Mouse (Mus musculus) kidney, postnatal 0 days (tissue): Measurements from ENCODE around the gene Lmnb2. TPM values are rescaled to one million over a fixed set of nuclear protein-coding genes. Genes with fewer than 3 reads are reported as not detected.

Experiments
- ATAC-seq: fragments of 200-750 bp; cut with Nextera tagmentation; replicated peaks from 2 replicates; pipeline ENCODE4 v1.8.0; 2017; ENCODE audit warnings: low read depth, moderate number of reproducible peaks, moderate TSS enrichment, moderate library complexity; ENCODE audit not compliant: low FRiP score
- DNase-seq: peaks from one replicate; pipeline ENCODE4 v3.0.0-alpha.2; 2016; ENCODE audit warnings: low spot score
- H3K27ac ChIP-seq: fragments of 300-500 bp; sonication (generic); 2 replicates; pipeline ENCODE4 v1.5.1; 2014; ENCODE audit warnings: mild to moderate bottlenecking
- H3K27me3 ChIP-seq: fragments of 300-500 bp; sonication (generic); 2 replicates; pipeline ENCODE4 v1.6.1; 2014; ENCODE audit warnings: low read length, mixed read lengths; ENCODE audit not compliant: insufficient read depth
- H3K36me3 ChIP-seq: fragments of 300-500 bp; sonication (generic); 2 replicates; pipeline ENCODE4 v1.6.1; 2014; ENCODE audit warnings: low read length, mixed read lengths; ENCODE audit not compliant: insufficient read depth
- H3K4me1 ChIP-seq: fragments of 300-500 bp; sonication (generic); replicated peaks from 2 replicates; pipeline ENCODE4 v1.6.1; 2014; ENCODE audit warnings: antibody characterized with exemption, low read length, mixed read lengths; ENCODE audit not compliant: insufficient read depth
- H3K4me2 ChIP-seq: fragments of 300-500 bp; sonication (generic); 2 replicates; pipeline ENCODE4 v1.6.1; 2014; ENCODE audit warnings: mild to moderate bottlenecking, low read length, moderate library complexity, mixed read lengths
- H3K4me3 ChIP-seq: fragments of 300-500 bp; sonication (generic); replicated peaks from 2 replicates; pipeline ENCODE4 v1.5.1; 2014; ENCODE audit warnings: low read depth, low read length
- H3K9ac ChIP-seq: fragments of 300-500 bp; sonication (generic); 2 replicates; pipeline ENCODE4 v1.6.1; 2014; ENCODE audit warnings: low read depth, low read length
- H3K9me3 ChIP-seq: fragments of 300-500 bp; sonication (generic); replicated peaks from 2 replicates; pipeline ENCODE4 v1.6.1; 2016; ENCODE audit warnings: low read length, inconsistent platforms, mixed read lengths
- CTCF ChIP-seq: IDR thresholded peaks from 2 replicates; pipeline ENCODE4 v1.5.1; 2016; ENCODE audit warnings: antibody characterized with exemption, low read depth, mild to moderate bottlenecking, moderate library complexity
- WGBS: fragments of 180-500 bp; shearing (Covaris S2); extraction: QIAGEN DNeasy Blood & Tissue Kit; methylation state at CpG from one replicate; pipeline ENCODE4 v1.1.7; 2014; 5-methylcytosine and 5-hydroxymethylcytosine counted together
- polyA plus RNA-seq: library from polyadenylated mRNA; unstranded; fragments of >200 nt; fragmentation: Nextera tagmentation; extraction: Ambion mirVana; gene quantifications from 2 replicates; pipeline ENCODE4 v1.2.1, GENCODE M21; 2015

Gene Lmnb2
- polyA plus RNA-seq, 1 experiment from 2014 or later: 21.9 TPM

DNA sequence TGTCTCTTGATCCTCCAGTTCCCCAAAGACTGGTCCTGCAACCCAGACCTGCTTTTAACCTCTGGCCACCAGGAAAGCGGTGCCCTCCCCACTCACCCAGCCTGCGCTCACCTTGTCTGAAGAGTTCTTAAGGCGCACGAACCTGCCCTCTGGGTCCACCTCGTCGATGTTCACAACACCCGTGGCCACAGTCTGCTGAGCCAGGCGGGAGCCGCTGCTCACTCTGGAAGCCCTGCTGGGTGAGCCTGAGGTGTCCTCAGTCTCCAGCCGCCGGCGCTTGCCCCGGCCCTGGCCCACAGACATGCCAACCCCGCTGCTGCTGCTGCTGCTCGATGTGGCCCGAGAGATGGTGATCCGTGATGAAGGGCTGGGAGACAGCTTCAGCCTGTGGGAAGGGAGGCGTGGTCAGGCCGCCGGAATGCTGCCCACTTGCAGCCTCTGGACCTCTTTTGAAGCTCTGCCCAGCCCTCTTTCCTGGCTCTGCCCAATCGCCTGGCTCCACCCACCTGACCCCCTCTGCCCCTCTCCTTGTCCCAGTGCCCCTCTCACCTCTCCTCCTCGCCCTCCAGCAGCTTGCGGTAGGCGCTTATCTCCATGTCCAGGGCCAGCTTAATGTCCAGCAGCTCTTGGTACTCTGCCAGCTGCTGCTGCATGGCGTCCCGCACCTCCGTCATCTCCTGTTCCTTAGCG is 13.9 kb downstream of the Lmnb2 start:
- no peak overlapping the region for H3K4me2 ChIP-seq
- no peak for ATAC-seq
- no peaks in the 10 kb centered on the region for H3K9me3 ChIP-seq
- H3K9ac ChIP-seq: no peak overlapping the region
- no peak overlapping the region for H3K4me3 ChIP-seq
- DNase-seq: no peak
- no peak overlapping the region for H3K27ac ChIP-seq
- WGBS: 79% methylated on average over 28 of the region's 28 CpGs
- H3K27me3 ChIP-seq: no peaks in the 10 kb centered on the region
- peaks cover 7% of the 10 kb centered on the region; the same call in 1 of the 2 replicates for H3K4me1 ChIP-seq
- TF ChIP-seq CTCF: no peak
- H3K36me3 ChIP-seq: peaks cover 23% of the 10 kb centered on the region

DNA sequence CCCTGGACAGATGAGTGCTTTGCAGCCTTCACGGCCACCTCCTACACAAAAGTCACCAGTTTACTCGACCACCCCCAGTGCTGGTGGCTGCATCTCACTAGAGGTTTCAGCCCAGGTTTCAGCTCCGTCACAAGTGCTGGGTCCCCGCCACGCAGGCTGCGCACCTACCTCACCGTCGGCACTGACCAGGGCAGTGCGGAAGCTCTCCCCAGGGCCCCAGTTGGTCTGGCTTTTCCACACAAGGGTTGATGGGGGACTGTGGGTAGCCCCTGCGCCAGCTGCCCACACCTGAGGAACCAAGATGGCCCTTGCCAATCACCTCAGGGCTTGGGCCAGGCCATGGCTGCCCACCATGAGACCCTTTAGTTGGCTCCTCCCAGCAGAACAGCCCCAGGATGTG is 14.8 kb downstream of the Lmnb2 start:
- no peak for ATAC-seq
- Histone ChIP-seq H3K36me3 (peaks cover 24% of the 10 kb centered on the region), H3K4me3 (no peak overlapping the region), H3K4me1 (peaks cover 7% of the 10 kb centered on the region; the same call in 1 of the 2 replicates), H3K27me3 (no peaks in the 10 kb centered on the region), H3K4me2 (no peak overlapping the region), H3K27ac (no peak overlapping the region), H3K9ac (no peak overlapping the region), H3K9me3 (no peaks in the 10 kb centered on the region)
- WGBS: 91% methylated on average over 10 of the region's 10 CpGs
- TF ChIP-seq CTCF: no peak
- no peak for DNase-seq

DNA sequence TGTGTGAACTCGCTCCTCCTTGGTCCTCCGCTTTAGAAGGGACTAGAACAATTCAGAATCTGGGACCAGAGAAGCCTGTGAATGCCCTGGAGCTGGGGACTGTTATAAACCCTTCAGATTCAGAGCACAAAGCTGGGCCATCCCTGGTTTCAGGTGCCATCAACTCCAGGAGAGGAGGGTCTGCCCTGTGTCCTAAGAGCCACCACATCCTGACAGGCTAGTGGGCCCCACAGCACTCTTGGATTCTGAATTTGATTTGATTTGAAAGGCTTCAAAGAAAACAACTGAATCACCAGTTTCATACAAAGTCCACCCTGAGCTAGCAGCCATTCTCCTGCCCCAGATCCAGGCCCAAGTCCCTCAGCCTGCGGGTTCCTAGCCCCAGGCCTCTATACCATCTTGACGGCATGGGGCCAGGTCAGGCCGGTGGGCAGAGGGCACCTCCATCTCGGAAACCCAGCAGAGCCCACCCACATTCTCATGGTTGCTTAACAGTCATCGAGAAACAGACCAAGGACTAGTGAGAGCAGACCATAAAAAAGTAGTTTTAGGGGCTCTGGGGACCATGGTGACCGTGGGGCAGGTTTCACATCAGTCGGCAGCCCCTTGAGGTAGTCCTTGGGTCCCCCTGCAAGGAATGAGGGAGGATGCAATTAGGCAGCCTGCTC is 15.6 kb downstream of the Lmnb2 start:
- Histone ChIP-seq H3K27me3 (no peaks in the 10 kb centered on the region), H3K27ac (no peak overlapping the region), H3K9me3 (no peaks in the 10 kb centered on the region), H3K36me3 (peaks cover 24% of the 10 kb centered on the region), H3K4me1 (peaks cover 7% of the 10 kb centered on the region; the same call in 1 of the 2 replicates), H3K9ac (no peak overlapping the region), H3K4me2 (no peak overlapping the region), H3K4me3 (no peak overlapping the region)
- WGBS: 93% methylated on average over 9 of the region's 9 CpGs
- no peak for TF ChIP-seq CTCF
- ATAC-seq (no peak), DNase-seq (no peak)

DNA sequence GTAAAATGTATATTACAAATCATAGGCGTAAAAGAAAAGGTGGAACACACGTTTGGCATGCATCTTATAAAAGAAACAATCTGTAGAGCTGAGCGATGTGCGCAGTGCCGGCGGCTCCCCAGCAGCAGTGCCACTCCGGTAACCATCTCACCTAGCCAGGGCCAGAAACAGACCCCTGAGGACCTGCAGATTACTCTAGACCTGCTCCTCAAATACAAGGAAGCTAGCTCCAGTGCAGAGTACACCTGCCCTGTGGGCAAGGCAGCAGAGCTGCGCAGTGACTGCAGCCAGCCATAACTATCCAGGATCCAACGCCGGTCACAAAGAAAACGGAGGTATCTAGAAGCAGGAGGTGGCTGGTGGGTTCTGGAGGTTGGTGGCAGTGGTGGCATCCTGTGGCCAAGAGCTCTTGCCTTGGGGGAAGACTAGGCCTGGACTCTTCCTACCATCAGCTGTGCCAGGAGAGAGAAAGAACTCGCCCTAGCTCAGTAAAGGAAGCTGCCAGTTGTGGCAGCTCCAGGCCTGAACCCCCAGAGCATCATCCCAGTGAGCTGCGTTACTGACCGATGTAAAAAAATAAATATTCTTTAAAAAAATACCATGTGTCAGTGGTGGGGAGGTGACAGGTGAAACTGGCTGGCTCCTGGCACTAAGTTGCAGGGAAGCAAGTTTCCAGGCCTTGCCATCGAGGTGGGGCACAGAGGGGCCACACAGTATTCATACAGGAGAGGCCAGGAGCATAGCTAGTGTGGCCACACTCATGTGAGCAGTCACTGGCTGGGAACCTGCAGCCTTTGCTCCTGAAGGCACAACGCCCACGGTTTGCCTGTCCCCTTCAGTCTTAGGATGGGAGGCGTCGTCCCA is 16.4 kb downstream of the Lmnb2 start:
- WGBS: 91% methylated on average over 19 of the region's 19 CpGs
- DNase-seq (no peak), ATAC-seq (no peak)

DNA sequence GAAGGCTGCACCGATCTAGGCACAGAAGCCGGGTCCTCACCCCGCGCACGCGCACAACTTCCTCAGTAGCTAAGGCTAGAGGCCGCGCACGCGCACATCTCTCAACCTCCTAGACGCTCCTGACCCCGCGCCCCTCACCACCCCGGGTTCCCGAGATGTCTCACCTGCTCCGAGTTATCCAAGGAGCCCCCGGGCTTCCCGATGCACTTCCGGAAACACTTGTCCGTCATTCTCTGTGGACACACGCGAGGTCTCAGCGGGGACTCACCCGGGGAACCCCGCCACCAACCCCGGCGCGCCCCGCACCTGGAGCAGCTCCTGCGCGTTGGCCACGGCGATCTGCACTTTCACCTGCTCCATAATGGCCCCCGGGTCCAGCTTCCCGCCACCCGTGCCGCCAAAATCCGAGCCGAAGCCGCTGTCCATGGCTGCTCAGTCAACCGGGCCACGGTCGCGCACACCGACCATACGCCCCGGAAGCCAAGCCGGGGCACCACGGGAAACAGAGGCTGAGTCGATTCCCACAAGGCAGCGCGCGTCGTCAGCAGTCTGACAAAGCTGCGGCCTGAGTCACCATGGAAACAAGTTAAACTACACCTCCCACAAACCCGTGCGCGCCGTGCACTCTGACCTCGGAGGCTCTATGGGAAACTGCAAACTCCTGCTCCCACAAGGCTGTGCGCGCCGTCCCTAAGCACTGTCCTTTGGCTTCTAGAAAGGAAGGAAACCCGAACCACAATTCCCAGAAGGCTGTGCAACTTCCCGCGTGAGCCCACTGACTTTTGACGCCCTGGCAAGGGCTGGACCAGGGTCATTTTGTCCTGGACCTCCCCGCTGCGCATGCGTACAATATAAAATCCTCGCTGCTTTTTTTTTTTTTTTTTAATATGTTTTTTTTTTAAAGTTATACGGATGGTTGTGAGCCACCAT is 17.5 kb downstream of the Lmnb2 start, which contains the start of gene Timm13:
Gene Timm13 (minus strand): TSS at position 652 of the 930 bp plus-strand sequence.
- H3K27me3 ChIP-seq: no peaks in the 10 kb centered on the region
- H3K9me3 ChIP-seq: no peaks in the 10 kb centered on the region
- under 1% methylated on average over 72 of the region's 72 CpGs for WGBS
- DNase-seq (peak; percentile 100), ATAC-seq (peak; percentile 95)
- H3K27ac ChIP-seq: peak within 1 kb of the TSS; percentile 72
- H3K4me2 ChIP-seq: peak within 1 kb of the TSS; percentile 82
- peaks cover 7% of the 10 kb centered on the region; the same call in 1 of the 2 replicates for H3K4me1 ChIP-seq
- H3K36me3 ChIP-seq: peaks cover 18% of the 10 kb centered on the region; the same call in 1 of the 2 replicates
- no peak for TF ChIP-seq CTCF
- H3K9ac ChIP-seq: peak within 1 kb of the TSS; percentile 52
- peak within 1 kb of the TSS; percentile 59 for H3K4me3 ChIP-seq

More for the DNA sequence above, 16.4 kb downstream of the Lmnb2 start:
- H3K4me3 ChIP-seq: no peak overlapping the region
- H3K4me2 ChIP-seq: peak overlapping the region; percentile 35; the same call in 1 of the 2 replicates
- H3K27ac ChIP-seq: peak overlapping the region; percentile 61
- H3K4me1 ChIP-seq: peaks cover 7% of the 10 kb centered on the region; the same call in 1 of the 2 replicates
- no peak for TF ChIP-seq CTCF
- no peaks in the 10 kb centered on the region for H3K9me3 ChIP-seq
- peaks cover 24% of the 10 kb centered on the region for H3K36me3 ChIP-seq
- H3K9ac ChIP-seq: peak overlapping the region; percentile 40; the same call in 1 of the 2 replicates
- H3K27me3 ChIP-seq: no peaks in the 10 kb centered on the region
